Mouse (Mus musculus) cerebellum, postnatal 4 days (tissue): ENCODE results near the gene Prpf6.

ENCODE experiments used
- DNase-seq, 2 experiments: peaks; one replicate each; pipeline ENCODE4 v3.0.0; 2022; ENCODE audit warnings: low spot score in 2 of 2, mixed read lengths in 1 of 2

Prpf6 gene

GRCm38 (mm10) chr2:181657441-181657840 is 65.8 kb downstream of the Prpf6 start:
- DNase-seq: no peak

DNA sequence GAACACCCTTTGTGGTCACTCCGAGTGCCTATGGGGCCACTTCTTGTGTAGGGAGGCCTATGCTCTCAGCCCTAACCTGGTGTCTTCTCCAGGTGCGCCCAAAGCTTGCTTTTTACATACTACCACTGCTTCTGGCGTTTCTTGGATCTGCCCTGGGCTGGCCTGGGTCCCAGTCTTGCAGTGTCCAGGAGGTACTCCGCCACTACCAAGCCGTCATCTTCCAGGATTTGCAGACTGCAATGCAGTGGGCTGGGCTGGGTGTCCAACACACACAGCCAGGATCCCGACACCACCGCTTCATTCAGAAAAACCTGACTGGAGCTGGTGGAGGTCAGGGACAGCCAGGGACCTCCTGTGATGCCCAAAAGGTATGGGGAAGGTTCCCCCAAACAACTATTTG is 66.9 kb downstream of the Prpf6 start:
- DNase-seq: no peak

DNA sequence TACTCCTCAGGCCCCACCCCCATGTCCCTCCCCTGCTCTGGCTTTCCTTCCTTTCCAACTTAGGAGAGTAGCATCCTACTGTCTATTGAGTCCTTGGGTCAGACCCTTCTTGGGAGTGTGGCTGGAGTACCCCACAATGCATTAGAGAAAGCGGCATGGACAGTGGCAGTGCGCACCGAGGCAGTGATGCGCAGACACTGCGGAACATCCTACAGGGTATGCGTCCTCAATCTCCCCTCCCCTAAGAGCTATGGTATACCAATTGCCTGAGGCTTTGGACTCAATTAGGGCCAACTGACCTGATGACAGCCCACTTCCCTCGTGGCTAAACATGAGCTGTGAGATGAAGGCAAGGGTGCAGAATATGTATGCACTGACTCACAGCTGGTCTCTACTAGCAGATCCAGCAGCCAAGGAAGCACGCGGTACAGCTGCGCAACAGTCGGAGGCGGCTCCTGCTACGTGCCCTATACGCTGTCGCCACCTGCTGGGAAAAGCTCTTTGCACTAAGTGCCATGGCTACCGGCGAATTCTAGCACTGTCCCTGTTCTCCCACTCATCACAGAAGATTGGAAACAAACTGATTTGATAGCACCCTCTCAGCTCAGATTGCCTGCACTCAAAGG is 67.4 kb downstream of the Prpf6 start:
- no peak for DNase-seq

DNA sequence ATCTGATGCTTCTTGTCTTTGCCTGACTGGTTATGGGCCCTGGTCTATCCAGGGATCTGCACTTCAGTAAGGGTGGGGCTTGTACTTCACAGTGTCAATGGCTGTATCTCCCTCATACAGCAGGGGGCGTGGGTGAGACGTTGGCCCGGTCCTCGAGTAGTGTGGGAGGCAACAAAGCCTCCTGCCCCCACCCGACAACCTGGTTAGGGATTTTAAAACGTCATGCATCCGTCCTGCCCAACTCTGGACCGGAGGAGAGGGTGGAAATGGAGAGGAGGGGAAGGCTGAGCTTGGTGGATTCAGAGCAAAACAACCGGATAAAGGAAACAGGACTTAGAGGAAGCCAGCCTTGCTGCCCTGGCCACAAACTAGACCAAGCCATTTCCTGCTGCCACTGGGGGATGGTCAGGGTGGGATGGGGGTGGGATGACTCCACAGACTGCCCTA is 68.0 kb downstream of the Prpf6 start:
- peak; percentile 66 to 79 for DNase-seq

- DNase-seq: no peak
These were observed 71.1 kb downstream of the Prpf6 start for GRCm38 (mm10) chr2:181662620-181663297.

- no peak for DNase-seq
These were observed 71.6 kb downstream of the Prpf6 start for GRCm38 (mm10) chr2:181663298-181663630.

- no peak for DNase-seq
These were observed 78.7 kb downstream of the Prpf6 start for GRCm38 (mm10) chr2:181670285-181670912.

DNA sequence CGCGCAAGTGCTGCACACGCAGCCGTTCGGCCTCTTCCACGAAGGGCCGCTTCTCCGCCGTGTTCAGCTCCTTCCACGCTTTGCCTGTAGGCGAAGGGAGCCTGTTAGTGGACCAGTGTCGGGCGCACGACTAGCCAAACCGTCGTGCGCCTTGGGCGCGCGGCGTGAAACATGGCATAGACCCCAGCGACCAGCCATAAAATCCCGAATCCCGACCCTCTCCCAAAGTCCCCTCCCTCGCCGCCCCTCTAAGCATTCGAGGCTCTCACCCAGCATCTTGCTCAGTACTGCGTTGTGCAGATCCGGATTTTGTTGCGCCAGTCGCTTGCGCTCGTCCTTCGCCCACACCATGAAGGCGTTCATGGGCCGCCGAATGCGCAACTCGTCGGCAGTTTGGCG is 79.2 kb downstream of the Prpf6 start:
- no peak for DNase-seq

- DNase-seq: peak in 1 of 2 experiments; percentile 34
These were observed 79.7 kb downstream of the Prpf6 start, which contains the start of gene Sox18 for GRCm38 (mm10) chr2:181671326-181671725. Sox18 (minus strand) TSS chr2:181671640.

- DNase-seq: no peak
These were observed 80.3 kb downstream of the Prpf6 start for GRCm38 (mm10) chr2:181671984-181672383.

- DNase-seq: no peak
These were observed 81.8 kb downstream of the Prpf6 start for GRCm38 (mm10) chr2:181673501-181673900.

DNA sequence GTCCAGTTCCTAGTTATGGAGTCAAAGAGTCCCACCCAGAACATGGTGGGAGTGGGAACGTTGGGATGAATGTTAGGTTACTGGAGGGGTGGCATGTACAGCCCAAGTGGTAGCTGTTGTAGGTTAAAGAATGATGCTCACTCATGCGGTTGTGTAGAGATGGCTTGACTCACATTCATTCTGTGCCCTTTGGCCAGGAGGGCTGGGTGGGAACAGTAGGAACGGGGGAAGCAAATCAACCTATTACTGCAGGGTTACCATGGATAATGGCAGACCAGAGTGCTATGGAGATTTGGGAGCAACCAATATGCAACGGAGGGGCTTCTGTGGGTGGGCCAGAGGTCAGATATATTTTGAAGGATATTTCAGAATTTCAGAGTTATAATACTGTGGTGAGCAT is 83.3 kb downstream of the Prpf6 start:
- no peak for DNase-seq

GRCm38 (mm10) chr2:181675454-181675853 is 83.8 kb downstream of the Prpf6 start:
- DNase-seq: peak in 1 of 2 experiments; percentile 38

DNA sequence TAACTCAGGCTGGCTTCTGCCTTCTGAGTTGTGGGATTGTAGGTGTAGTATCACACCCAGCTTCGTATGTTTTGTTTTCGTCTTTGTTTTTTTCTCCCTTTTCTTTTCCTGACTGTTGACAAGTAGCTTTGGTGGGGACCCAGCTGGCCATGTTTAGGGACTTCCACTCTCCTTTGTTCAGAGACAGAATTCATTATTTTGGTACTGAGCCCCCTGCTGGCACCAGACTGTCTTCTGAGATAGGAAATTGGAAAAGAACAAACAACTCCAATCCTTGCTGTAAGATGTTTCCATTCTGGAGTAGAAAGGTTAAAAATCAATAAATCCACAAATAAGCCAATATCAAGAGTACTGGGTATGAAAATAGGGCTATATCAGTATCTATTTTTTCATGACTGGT is 84.8 kb downstream of the Prpf6 start:
- DNase-seq: no peak

DNA sequence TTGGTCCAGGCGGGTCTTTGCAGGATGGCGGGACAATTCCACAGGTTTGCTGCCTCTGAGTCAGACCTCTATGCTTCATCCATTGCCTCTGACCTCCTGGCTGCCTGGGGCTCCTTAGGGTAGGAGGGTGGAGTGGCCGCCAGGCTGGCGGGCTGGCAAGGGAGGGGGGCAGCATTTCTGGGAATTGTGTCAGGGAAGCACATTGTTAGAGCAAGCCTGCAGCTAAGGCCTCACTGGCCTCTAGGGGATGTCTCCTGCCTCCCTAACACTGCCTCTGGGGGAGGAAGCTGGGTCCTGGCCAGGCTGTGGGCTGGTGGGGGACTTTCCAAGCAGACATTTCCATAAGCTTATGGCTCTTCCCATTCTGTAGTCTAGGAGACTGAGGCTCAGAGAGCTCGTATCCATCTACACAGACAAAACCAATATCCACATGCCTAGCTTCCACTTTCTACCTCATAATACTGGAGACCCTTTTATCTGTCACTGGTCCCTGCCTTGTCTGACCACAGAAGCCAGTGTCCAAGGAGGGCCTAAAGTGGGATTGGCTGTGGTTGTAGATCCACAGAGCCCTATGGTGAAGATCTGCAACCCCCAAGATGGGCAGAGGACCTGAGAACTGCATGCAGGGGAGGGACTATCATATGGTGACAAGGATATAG is 85.6 kb downstream of the Prpf6 start:
- DNase-seq: no peak

DNA sequence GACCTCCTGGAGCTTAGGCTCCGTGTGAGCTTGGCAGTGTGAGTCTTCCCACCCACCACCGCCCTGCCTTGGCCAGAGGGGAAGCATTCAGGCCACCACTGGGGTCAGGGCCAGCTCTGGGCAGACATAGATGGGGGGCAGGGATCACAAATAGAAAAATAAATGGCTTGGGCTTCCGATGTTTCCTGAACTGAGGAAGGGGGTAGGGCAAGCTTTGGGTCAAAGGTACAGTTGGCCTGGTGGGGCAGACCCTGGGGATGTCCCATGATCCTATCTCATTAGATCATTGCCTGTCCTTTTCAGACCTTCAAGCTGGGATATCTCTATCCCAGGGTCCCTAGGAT is 86.1 kb downstream of the Prpf6 start:
- DNase-seq: no peak

DNA sequence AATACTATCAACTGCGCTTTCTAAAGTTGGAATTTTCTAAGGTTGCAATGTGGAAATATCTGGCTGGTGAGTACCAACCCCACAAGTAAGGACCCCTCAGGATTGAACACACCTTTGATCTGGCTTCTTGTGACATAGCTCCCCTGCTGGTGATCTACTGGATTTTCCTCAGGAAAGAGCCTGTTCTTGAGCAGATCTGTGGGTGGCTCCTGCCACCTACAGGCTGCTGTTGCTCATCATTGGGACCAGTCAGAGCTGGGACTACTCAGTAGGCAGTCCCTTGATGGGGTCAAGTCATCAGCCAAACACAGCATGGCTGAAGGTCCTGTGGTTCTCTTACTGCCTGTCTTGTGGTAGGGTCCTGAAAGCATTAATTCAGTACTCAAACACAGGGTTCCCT is 87.1 kb downstream of the Prpf6 start:
- peak in 1 of 2 experiments; percentile 67 for DNase-seq

DNA sequence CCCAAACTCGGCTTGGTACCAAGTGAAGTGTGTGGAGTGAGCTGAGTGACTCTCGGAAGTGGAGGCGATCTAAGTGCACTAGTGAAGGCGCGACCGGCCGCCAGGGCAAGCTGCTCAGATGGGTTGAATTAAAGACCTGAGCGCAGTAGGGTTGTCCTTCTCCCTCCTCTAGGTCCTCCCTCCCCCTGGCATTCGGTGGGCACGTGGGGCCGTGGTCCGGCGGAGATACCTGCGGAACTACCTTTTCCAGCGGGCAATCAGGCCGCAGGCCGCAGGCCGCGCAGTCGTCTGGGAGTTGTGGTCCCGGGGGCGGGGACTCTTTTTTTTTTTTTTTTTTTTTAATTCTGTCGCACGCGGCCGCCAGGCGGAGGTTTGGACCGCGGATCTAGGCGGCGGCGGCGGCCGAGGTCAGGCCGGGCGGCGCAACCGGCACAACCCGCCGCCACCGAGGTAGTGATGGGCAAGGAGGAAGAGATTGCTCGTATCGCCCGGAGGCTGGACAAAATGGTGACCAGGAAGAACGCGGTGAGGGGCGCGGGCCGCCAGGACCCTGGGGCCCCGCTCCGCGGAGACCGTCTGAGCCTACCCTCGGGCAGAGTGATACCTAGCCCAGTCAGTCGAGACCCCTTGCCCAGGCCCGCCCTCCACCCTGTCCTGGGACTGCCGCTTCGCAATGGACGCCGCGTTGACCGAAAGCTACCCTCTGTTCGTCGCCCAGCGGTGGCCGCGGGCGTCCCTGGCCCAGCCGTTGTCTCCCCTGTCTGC is 88.5 kb downstream of the Prpf6 start, which contains the start of gene Tcea2:
Gene Tcea2 (plus strand): TSS at position 360 of the 765 bp plus-strand sequence.
- DNase-seq: peak; percentile 58 to 68

DNA sequence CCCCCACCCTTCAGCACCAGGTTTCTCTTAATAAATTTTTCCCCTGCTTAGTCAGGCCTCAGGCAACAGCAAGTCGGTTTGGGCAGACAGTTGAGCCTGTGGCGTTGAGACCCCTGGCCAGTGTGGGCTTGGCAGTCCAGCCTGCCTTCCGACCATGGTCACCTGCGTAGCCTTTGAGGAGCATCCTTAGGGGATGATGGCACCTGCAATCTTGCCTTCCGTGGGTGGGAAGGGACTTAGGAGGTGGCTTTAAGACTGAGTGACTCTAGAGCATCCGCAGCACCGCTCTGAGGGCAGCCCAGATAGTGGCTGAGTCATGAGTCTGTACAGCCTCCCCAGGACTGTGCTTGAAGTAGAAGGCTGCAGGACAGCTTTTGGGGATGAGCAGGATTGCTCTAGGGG is 89.0 kb downstream of the Prpf6 start:
- DNase-seq: no peak

DNA sequence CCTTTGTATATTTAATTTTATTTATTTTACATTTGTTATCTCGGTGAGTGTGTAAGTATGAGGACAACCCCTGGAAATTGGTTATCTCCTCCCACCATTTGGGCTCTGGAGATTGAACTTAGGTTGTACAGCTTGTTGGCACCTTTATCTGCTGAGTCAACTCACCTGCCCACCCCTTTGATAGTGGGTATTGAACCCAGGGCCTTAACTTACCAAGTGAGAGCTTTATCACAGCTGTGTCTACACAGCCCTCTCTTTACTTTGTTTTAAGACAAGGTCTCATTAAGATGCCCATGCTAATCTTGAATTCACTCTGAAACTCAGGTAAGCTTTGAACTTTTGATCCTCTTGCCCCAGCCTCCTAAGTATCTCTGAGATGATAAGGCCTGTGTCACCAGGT is 90.3 kb downstream of the Prpf6 start:
- no peak for DNase-seq

GRCm38 (mm10) chr2:181683381-181683780 is 91.7 kb downstream of the Prpf6 start:
- DNase-seq: no peak

- DNase-seq: no peak
These were observed 93.0 kb downstream of the Prpf6 start for GRCm38 (mm10) chr2:181684713-181685112.
